Mouse (Mus musculus) adrenal gland, adult 2 months (tissue): ENCODE data around the gene Nfib. TPM values are rescaled to one million over a fixed set of nuclear protein-coding genes. Genes with fewer than 3 reads are reported as not detected.
A peak's percentile ranks its signal among the peaks of the same experiment; 100 is the strongest.
"Not testable (repeated sequence)": the region's sequence is repeated elsewhere in the genome, so short reads cannot be mapped to it uniquely, and the experiment has no call there.

Experiments
- DNase-seq: peaks from one replicate; pipeline ENCODE4 v3.0.0; 2021
- polyA plus RNA-seq: library from polyadenylated mRNA; depleted of rRNA; stranded (reverse); fragments of >200 nt; gene quantifications from 2 replicates; pipeline ENCODE4 v1.2.3, GENCODE M21; 2012
- total RNA-seq, 2 experiments: library from RNA; stranded (reverse); gene quantifications; 2 replicates each; pipeline ENCODE4 v1.2.3; 2021

Nfib gene
- total and polyA plus RNA-seq, 3 experiments = 19.6 to 86.3 (median 84.1) TPM

GRCm38 (mm10) chr4:82297562-82297961, 408.0 kb downstream of the Nfib start:
- DNase-seq = no peak

- no peak for DNase-seq
Observed at GRCm38 (mm10) chr4:82294066-82294465, 411.5 kb downstream of the Nfib start.

GRCm38 (mm10) chr4:82291174-82291847, 414.2 kb downstream of the Nfib start:
- no peak for DNase-seq

- no peak for DNase-seq
Observed at GRCm38 (mm10) chr4:82290623-82291022, 414.9 kb downstream of the Nfib start.

GRCm38 (mm10) chr4:82289596-82289995, 416.0 kb downstream of the Nfib start:
- DNase-seq = no peak

GRCm38 (mm10) chr4:82288138-82288537, 417.4 kb downstream of the Nfib start:
- DNase-seq = no peak

- DNase-seq = no peak
Observed at GRCm38 (mm10) chr4:82287454-82287853, 418.1 kb downstream of the Nfib start.

GRCm38 (mm10) chr4:82286931-82287330, 418.6 kb downstream of the Nfib start:
- DNase-seq = no peak

GRCm38 (mm10) chr4:82283536-82283935, 422.0 kb downstream of the Nfib start:
- no peak for DNase-seq

- no peak for DNase-seq
Observed at GRCm38 (mm10) chr4:82275996-82276395, 429.6 kb downstream of the Nfib start.

GRCm38 (mm10) chr4:82273049-82273754, 432.3 kb downstream of the Nfib start:
- DNase-seq = no peak

GRCm38 (mm10) chr4:82272099-82272498, 433.5 kb downstream of the Nfib start:
- no peak for DNase-seq

GRCm38 (mm10) chr4:82271547-82271946, 434.0 kb downstream of the Nfib start:
- DNase-seq = no peak

GRCm38 (mm10) chr4:82267832-82268778, 437.4 kb downstream of the Nfib start:
- no peak for DNase-seq

GRCm38 (mm10) chr4:82266066-82266619, 439.4 kb downstream of the Nfib start:
- peak; percentile 18 for DNase-seq

- DNase-seq = not testable (repeated sequence)
Observed at GRCm38 (mm10) chr4:82258545-82258944, 447.0 kb downstream of the Nfib start.

GRCm38 (mm10) chr4:82252054-82252453, 453.5 kb downstream of the Nfib start:
- DNase-seq = no peak

GRCm38 (mm10) chr4:82250355-82250659, 455.2 kb downstream of the Nfib start:
- no peak for DNase-seq

- DNase-seq = peak; percentile 18
Observed at GRCm38 (mm10) chr4:82249518-82250354, 455.8 kb downstream of the Nfib start.

- no peak for DNase-seq
Observed at GRCm38 (mm10) chr4:82248961-82249360, 456.6 kb downstream of the Nfib start.

GRCm38 (mm10) chr4:82248031-82248430, 457.5 kb downstream of the Nfib start:
- DNase-seq = no peak
